20 mouse cellular contexts compared by ENCODE assay signal in the genomic region with DNA sequence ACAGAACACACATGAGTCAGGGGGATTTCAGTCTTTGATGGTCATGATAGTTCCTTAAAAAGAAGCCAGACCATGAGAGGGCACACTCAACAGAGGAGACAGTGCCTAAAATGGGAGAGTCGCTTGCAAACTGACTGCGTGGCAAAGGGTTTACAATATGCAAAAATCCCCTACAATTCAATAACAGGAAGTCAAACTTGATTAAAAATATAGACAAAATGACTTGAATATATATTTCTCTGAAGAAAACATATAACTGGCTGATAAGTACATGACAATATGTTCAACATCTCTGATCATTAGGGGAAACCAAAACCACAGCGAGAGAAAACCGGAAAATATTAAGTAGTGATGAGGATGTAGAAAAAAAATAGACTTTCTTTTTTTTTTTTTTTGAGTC. TPM values are rescaled to one million over a fixed set of nuclear protein-coding genes. Genes with fewer than 3 reads are reported as not detected.
"Had no signal": no experiment of that assay in that cellular context is flagged by ENCODE, and none has a peak within 500 bp of the region (broad histone marks: within the 10 kb centered on the region; RNA-seq: fewer than 3 reads in every experiment).

No protein-coding gene starts in this region.

- H3K9ac ChIP-seq: liver, embryonic 13.5 days; lung, embryonic 14.5 days; midbrain, embryonic 12.5 days; midbrain, embryonic 15.5 days; neural tube, embryonic 13.5 days had no signal

- H3K4me2 ChIP-seq: liver, embryonic 13.5 days; lung, embryonic 14.5 days; midbrain, embryonic 12.5 days; midbrain, embryonic 15.5 days; neural tube, embryonic 13.5 days had no signal

- ATAC-seq: lung, postnatal 0 days; midbrain, embryonic 15.5 days had no signal

- H3K9me3 ChIP-seq: liver, embryonic 13.5 days; midbrain, embryonic 12.5 days; midbrain, embryonic 15.5 days; neural tube, embryonic 13.5 days had no signal

- H3K27ac ChIP-seq: kidney, postnatal 0 days; left cerebral cortex, adult 2 months; liver, embryonic 13.5 days; macrophage; midbrain, embryonic 12.5 days; midbrain, embryonic 15.5 days; neural tube, embryonic 13.5 days had no signal

- H3K27me3 ChIP-seq: liver, embryonic 13.5 days; midbrain, embryonic 12.5 days; midbrain, embryonic 15.5 days; neural tube, embryonic 13.5 days had no signal

- H3K4me1 ChIP-seq: midbrain, embryonic 12.5 days; midbrain, embryonic 15.5 days; neural tube, embryonic 13.5 days had no signal

- DNase-seq: kidney, adult 11 months; kidney, adult 8-10 months; kidney, postnatal 25 days; layer of hippocampus, postnatal 36 days; liver, embryonic 13.5 days; lung, embryonic 14.5 days; retina, postnatal 1 day; right cerebral cortex, postnatal 25 days; spleen, adult 18-20 months; thymus, adult 2 months; thymus, postnatal 14 days; thymus, postnatal 4 days had no signal

- H3K36me3 ChIP-seq: liver, embryonic 13.5 days; midbrain, embryonic 12.5 days; midbrain, embryonic 15.5 days; neural tube, embryonic 13.5 days had no signal

- H3K4me3 ChIP-seq: left cerebral cortex, adult 2 months; liver, embryonic 13.5 days; midbrain, embryonic 12.5 days; midbrain, embryonic 15.5 days; myocyte; neural tube, embryonic 13.5 days had no signal

RNA-seq across cellular contexts. Expression of gene Ptafr, which starts 22.4 kb away (rescaled TPM):
- polyA plus RNA-seq: myocyte had no signal
